Mouse (Mus musculus) limb, embryonic 11.5 days (tissue): ENCODE data around the gene Serinc2. TPM values are rescaled to one million over a fixed set of nuclear protein-coding genes. Genes with fewer than 3 reads are reported as not detected.

Experiments used
- ATAC-seq: fragments of 200-750 bp; cut with Nextera tagmentation; 2 replicates; pipeline ENCODE4 v1.8.0; 2017; ENCODE audit warnings: low read depth; ENCODE audit not compliant: insufficient number of reproducible peaks, low FRiP score, low TSS enrichment
- DNase-seq: peaks from one replicate; pipeline ENCODE4 v3.0.0-alpha.2; 2015; ENCODE audit warnings: low spot score
- H3K27ac ChIP-seq: fragments of 300-500 bp; sonication (generic); replicated peaks from 2 replicates; pipeline ENCODE4 v1.5.1; 2014; ENCODE audit warnings: low read depth, mild to moderate bottlenecking, low read length
- H3K27me3 ChIP-seq: fragments of 300-500 bp; sonication (generic); 2 replicates; pipeline ENCODE4 v1.6.1; 2014; ENCODE audit warnings: mild to moderate bottlenecking, low read length, mixed read lengths; ENCODE audit not compliant: control insufficient read depth, insufficient read depth
- H3K36me3 ChIP-seq: fragments of 300-500 bp; sonication (generic); 2 replicates; pipeline ENCODE4 v1.6.1; 2014; ENCODE audit warnings: mild to moderate bottlenecking, low read length, moderate library complexity, mixed read lengths; ENCODE audit not compliant: control insufficient read depth, insufficient read depth
- H3K4me1 ChIP-seq: fragments of 300-500 bp; sonication (generic); 2 replicates; pipeline ENCODE4 v1.6.1; 2014; ENCODE audit warnings: low read length, mixed read lengths; ENCODE audit not compliant: control insufficient read depth, insufficient read depth
- H3K4me2 ChIP-seq: fragments of 300-500 bp; sonication (generic); 2 replicates; pipeline ENCODE4 v1.6.1; 2014; ENCODE audit warnings: low read depth, mild to moderate bottlenecking, moderate library complexity; ENCODE audit not compliant: severe bottlenecking
- H3K4me3 ChIP-seq: fragments of 300-500 bp; sonication (generic); 2 replicates; pipeline ENCODE4 v1.5.1; 2014; ENCODE audit warnings: low read depth, low read length
- H3K9ac ChIP-seq: fragments of 300-500 bp; sonication (generic); 2 replicates; pipeline ENCODE4 v1.6.1; 2014; ENCODE audit warnings: mild to moderate bottlenecking, low read length
- H3K9me3 ChIP-seq: fragments of 300-500 bp; sonication (generic); 2 replicates; pipeline ENCODE4 v1.6.1; 2016; ENCODE audit warnings: low read length; ENCODE audit not compliant: control insufficient read depth
- WGBS: fragments of 180-500 bp; shearing (Covaris S2); extraction: QIAGEN DNeasy Blood & Tissue Kit; methylation state at CpG from one replicate; pipeline ENCODE4 v1.1.7; 2014; 5-methylcytosine and 5-hydroxymethylcytosine counted together
- polyA plus RNA-seq: library from polyadenylated mRNA; unstranded; fragments of >200 nt; fragmentation: Nextera tagmentation; extraction: Ambion mirVana; gene quantifications from 2 replicates; pipeline ENCODE4 v1.2.1, GENCODE M21; 2014

The Serinc2 gene
- polyA plus RNA-seq = 123 and 136 TPM in 2 replicates

DNA sequence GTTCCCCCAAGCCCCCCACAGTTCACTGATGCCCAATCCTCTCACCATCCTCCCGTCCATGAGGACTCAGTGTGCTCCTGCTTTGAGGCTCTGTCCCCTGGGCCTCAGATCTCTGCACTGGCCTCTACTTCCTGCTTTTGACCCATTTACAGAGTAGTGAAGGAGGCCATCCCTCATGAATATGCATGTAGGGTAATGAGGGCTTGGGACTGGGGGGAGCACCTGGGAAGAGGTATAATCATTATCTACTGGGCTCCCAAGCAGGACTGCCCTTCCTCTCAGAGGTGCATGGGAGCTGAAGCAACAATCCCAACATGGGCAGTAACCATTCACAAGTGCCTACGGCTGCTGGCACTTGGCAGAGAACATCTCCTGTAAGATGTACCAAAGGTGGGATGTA is at the start of gene Serinc2:
Gene Serinc2, minus strand, starts transcription at position 101 of the 400 bp plus-strand sequence.
- DNase-seq = no peak
- no peaks in the 10 kb centered on the region for H3K4me1 ChIP-seq
- H3K9ac ChIP-seq = no peak within 1 kb of the TSS
- WGBS = 64% methylated on average over 2 of the region's 2 CpGs
- 0 out of 2 replicates have a peak, but pooled peaks cover 5% of the 10 kb centered on the region for H3K27me3 ChIP-seq
- no peaks in the 10 kb centered on the region for H3K36me3 ChIP-seq
- ATAC-seq = no peak
- no peak within 1 kb of the TSS for H3K4me3 ChIP-seq
- H3K27ac ChIP-seq = no peak within 1 kb of the TSS
- no peaks in the 10 kb centered on the region for H3K9me3 ChIP-seq
- no peak within 1 kb of the TSS for H3K4me2 ChIP-seq

DNA sequence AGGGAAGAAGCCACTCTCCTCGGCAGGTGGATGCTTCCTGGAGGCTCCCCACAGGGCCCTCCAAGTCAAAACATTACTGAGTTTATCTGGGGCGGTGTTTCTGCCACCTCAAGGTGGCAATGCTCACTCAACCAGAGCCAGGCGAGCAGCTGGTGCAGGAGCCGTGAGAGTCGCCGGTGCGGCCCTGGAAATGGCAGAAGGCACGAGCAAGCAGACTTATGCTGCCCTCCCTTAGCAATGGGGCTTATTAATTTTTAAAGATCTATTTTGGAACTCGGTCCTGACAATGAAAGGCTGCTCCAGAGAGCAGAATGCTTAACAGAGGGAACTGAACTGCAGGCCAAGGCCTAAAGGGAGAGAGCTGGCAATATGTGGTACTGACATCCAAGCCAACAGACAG is 48.4 kb upstream of the Serinc2 start:
- WGBS = 87% methylated on average over 9 of the region's 9 CpGs

DNA sequence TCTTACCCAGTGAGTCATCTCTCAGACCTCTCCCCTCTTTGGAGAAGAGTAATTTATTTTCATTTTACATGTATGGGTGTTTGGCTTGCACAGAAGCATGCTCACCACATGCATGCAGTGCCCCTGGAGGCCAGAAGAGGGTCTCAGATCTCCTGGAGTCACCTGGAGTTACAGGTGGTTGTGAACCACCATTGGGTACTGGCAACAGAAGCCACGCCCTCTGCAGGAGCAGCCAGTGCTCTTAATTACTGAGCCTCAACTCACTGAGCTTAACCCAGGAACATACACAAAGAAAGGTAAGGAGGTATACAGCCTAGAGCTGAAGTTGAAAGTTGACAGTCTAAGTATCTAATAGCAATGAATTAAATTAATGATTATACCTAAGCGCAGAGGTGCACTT is 46.4 kb upstream of the Serinc2 start:
- H3K27ac ChIP-seq = no peak overlapping the region
- ATAC-seq (no peak), DNase-seq (no peak)
- H3K36me3 ChIP-seq = peaks cover 11% of the 10 kb centered on the region
- no peak overlapping the region for H3K9ac ChIP-seq
- H3K9me3 ChIP-seq = no peaks in the 10 kb centered on the region
- WGBS = 90% methylated on average over 2 of the region's 2 CpGs
- H3K4me1 ChIP-seq = no peaks in the 10 kb centered on the region
- H3K27me3 ChIP-seq = no peaks in the 10 kb centered on the region
- H3K4me3 ChIP-seq = no peak overlapping the region
- H3K4me2 ChIP-seq = no peak overlapping the region

More for the DNA sequence above, 48.4 kb upstream of the Serinc2 start:
- Histone ChIP-seq H3K27me3 (no peaks in the 10 kb centered on the region), H3K4me1 (no peaks in the 10 kb centered on the region), H3K36me3 (peaks cover 3% of the 10 kb centered on the region), H3K27ac (no peak overlapping the region), H3K9me3 (no peaks in the 10 kb centered on the region), H3K9ac (no peak overlapping the region), H3K4me2 (no peak overlapping the region), H3K4me3 (no peak overlapping the region)
- no peak for ATAC-seq
- no peak for DNase-seq

DNA sequence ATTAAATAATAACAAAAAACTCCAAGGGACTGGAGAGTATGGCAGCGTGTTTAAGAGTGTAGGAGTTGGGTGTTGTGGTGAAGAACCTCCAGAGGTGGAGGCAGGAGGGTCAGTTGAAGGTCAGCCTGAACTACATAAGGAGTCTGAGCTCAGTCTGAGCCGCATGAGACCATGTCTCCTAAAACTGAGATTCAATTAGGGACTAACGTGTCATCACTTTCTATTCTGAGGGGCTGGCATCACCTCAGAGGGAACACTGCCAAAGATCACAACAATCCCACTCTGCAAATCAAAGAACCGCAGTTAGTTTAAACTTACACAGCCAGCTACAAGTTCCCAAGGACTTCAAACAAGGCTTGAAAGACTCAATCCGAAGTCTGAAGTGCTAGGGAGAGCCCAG is 44.6 kb upstream of the Serinc2 start:
- WGBS = 85% methylated on average over 5 of the region's 5 CpGs
- H3K36me3 ChIP-seq = peaks cover 11% of the 10 kb centered on the region
- H3K4me2 ChIP-seq = no peak overlapping the region
- no peaks in the 10 kb centered on the region for H3K9me3 ChIP-seq
- H3K4me3 ChIP-seq = no peak overlapping the region
- H3K27me3 ChIP-seq = no peaks in the 10 kb centered on the region
- ATAC-seq (no peak), DNase-seq (no peak)
- no peak overlapping the region for H3K9ac ChIP-seq
- H3K4me1 ChIP-seq = no peaks in the 10 kb centered on the region
- H3K27ac ChIP-seq = no peak overlapping the region

DNA sequence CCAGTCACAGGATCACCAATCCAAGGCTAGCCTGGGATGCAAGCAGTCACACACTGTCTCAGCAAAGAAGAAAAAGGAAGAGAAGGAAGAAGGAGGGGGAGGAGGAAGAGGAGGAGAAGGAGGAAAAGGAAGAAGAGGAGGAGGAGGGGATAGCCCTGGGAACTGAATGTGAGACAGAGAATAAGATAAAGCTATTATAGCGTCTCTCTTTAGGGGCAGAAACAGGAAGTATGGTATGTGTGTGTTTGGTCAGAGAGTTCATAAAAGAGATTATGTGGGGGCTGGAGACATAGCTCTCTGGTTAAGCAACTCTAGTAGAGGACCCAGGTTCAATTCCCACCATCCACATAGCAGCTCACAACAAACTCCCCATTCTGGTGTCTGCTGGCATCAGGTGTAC is 44.2 kb upstream of the Serinc2 start:
- H3K4me3 ChIP-seq = no peak overlapping the region
- DNase-seq (no peak), ATAC-seq (no peak)
- 81% methylated on average over 1 of the region's 1 CpGs for WGBS
- no peak overlapping the region for H3K9ac ChIP-seq
- H3K27ac ChIP-seq = no peak overlapping the region
- H3K4me1 ChIP-seq = no peaks in the 10 kb centered on the region
- H3K4me2 ChIP-seq = no peak overlapping the region
- no peaks in the 10 kb centered on the region for H3K27me3 ChIP-seq
- H3K36me3 ChIP-seq = peaks cover 11% of the 10 kb centered on the region
- H3K9me3 ChIP-seq = no peaks in the 10 kb centered on the region

DNA sequence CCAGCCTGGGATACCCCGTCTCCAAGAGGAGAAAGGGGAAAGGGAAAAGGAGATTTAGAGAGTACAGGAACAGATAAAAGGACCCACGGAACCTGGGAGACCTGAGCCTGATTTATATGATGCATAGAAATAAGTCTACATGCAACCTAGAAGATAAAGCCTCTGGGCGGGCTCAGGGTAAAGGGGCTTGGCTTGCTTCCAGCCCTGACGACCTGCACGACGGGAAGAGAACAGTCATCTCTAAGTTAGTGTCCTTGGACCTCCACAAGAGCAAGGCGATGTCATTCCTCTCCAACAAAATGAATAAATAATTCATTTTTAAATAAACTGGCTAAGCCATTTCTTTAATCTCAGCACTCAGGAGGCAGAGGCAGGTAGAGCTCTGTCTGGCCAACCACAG is 43.6 kb upstream of the Serinc2 start:
- WGBS = 86% methylated on average over 7 of the region's 7 CpGs

DNA sequence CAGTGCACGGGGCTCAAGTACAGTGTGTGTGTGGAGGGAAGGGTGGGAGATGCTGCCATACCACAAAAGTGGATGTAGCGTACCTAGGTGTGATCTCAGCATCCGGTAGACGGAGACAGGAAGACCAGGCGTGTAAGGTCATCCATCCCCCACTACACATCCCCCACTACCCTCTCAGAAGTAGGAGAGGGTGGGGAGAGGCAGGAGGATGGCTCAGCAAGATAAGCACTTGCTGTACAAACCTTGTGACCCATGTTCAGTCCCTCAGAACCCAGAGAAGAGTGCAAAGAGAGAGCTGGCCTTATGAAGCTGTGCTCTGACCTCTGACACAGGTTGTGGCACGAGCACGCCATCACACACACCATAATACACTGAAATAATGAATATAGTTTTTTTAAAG is 42.6 kb upstream of the Serinc2 start:
- no peaks in the 10 kb centered on the region for H3K4me1 ChIP-seq
- peaks cover 11% of the 10 kb centered on the region for H3K36me3 ChIP-seq
- H3K9ac ChIP-seq = no peak overlapping the region
- H3K27me3 ChIP-seq = no peaks in the 10 kb centered on the region
- 94% methylated on average over 7 of the region's 7 CpGs for WGBS
- H3K9me3 ChIP-seq = no peaks in the 10 kb centered on the region
- DNase-seq (no peak), ATAC-seq (no peak)
- no peak overlapping the region for H3K4me2 ChIP-seq
- H3K4me3 ChIP-seq = no peak overlapping the region
- H3K27ac ChIP-seq = no peak overlapping the region

More for the DNA sequence above, 43.6 kb upstream of the Serinc2 start:
- no peaks in the 10 kb centered on the region for H3K4me1 ChIP-seq
- H3K27ac ChIP-seq = no peak overlapping the region
- H3K9ac ChIP-seq = no peak overlapping the region
- no peaks in the 10 kb centered on the region for H3K9me3 ChIP-seq
- no peaks in the 10 kb centered on the region for H3K27me3 ChIP-seq
- H3K36me3 ChIP-seq = peaks cover 11% of the 10 kb centered on the region
- DNase-seq (no peak), ATAC-seq (no peak)
- H3K4me3 ChIP-seq = no peak overlapping the region
- no peak overlapping the region for H3K4me2 ChIP-seq

DNA sequence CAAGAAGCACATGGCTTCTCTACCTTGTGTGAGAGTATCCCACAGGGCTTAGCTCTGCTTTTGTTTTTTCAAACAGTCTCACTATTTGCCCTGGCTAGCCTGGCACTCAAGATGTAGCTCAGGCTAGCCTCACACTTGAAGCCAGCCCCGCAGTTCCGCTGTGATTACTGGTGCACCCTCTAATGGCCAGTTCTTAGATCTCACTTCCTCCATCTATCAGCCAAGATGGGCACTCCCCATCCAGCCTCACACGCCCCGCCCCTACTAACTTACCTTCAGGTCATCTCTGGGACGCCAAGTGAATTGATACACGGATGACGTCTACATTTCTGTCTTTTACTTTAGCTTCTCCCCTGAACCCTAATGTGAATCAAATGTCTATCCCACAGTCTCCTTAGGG is 40.6 kb upstream of the Serinc2 start:
- Histone ChIP-seq H3K4me2 (no peak overlapping the region), H3K4me3 (no peak overlapping the region), H3K9ac (no peak overlapping the region), H3K27me3 (no peaks in the 10 kb centered on the region), H3K4me1 (no peaks in the 10 kb centered on the region), H3K9me3 (no peaks in the 10 kb centered on the region), H3K27ac (no peak overlapping the region), H3K36me3 (peaks cover 10% of the 10 kb centered on the region; the same call in 1 of the 2 replicates)
- 85% methylated on average over 7 of the region's 7 CpGs for WGBS
- DNase-seq = no peak
- no peak for ATAC-seq

DNA sequence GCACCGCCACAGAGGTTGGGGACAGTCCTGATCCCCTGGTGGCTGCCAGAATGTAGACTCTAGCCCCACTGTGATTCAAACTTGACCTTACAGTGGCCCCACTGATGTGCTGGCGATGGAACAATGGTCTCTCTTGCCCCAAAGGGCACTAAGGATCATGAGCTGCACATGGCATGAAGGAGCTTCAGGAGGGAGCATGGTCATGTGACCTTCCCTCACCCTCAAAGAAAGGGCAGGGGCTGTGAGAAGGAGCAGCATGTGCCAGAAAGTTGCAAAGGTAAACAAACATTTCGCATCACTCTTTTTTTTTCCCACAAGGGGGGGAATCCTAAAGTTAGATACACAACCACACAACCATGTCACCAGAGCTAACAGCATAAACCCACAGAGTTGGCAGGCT is 39.1 kb upstream of the Serinc2 start:
- H3K9me3 ChIP-seq = no peaks in the 10 kb centered on the region
- no peaks in the 10 kb centered on the region for H3K4me1 ChIP-seq
- ATAC-seq (no peak), DNase-seq (no peak)
- no peak overlapping the region for H3K27ac ChIP-seq
- peaks cover 10% of the 10 kb centered on the region; the same call in 1 of the 2 replicates for H3K36me3 ChIP-seq
- no peaks in the 10 kb centered on the region for H3K27me3 ChIP-seq
- no peak overlapping the region for H3K9ac ChIP-seq
- H3K4me3 ChIP-seq = no peak overlapping the region
- no peak overlapping the region for H3K4me2 ChIP-seq
- WGBS = 68% methylated on average over 3 of the region's 3 CpGs
